Mouse (Mus musculus): ENCODE measurements at regions not wholly inside any gene's neighbourhood (a gene's known extent, or its start where the extent isn't known, plus 50 kb on each side); places are given as distances from the start of the nearest gene placed in this dataset.

DNA sequence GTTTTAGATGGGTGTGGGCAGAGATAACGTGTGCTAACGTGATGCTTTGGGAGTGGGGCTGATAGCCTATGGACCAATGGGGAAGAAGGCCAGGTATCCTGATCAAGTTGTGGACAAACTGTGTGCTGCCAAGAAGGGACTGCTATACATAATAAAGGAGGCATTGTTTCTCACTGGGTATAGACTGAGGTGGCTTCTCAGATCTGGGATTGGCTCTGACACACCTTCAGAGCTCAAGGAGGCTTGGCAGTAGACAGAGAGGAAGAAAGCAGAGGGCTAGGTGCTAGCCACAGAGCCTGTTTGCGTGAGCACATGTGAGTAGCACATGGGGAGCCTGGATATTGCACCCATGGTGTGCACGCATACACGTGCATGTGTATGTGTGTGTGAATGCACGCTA is 205.1 kb upstream of the Sash1 start:
- 83% methylated on average over 6 of the region's 6 CpGs for WGBS
- H3K27ac ChIP-seq, result no peak overlapping the region
- H3K9ac ChIP-seq, result no peak overlapping the region
- H3K4me3 ChIP-seq, result no peak overlapping the region
- ATAC-seq (ENCODE audit: borderline replicate concordance, extremely low read depth, low FRiP score, low TSS enrichment), result no peak
- H3K9me3 ChIP-seq, result no peaks in the 10 kb centered on the region
- H3K27me3 ChIP-seq, result no peaks in the 10 kb centered on the region
- no peaks in the 10 kb centered on the region for H3K36me3 ChIP-seq
- H3K4me1 ChIP-seq, result 0 out of 2 replicates have a peak, but pooled peaks cover 8% of the 10 kb centered on the region
- H3K4me2 ChIP-seq, result no peak overlapping the region

DNA sequence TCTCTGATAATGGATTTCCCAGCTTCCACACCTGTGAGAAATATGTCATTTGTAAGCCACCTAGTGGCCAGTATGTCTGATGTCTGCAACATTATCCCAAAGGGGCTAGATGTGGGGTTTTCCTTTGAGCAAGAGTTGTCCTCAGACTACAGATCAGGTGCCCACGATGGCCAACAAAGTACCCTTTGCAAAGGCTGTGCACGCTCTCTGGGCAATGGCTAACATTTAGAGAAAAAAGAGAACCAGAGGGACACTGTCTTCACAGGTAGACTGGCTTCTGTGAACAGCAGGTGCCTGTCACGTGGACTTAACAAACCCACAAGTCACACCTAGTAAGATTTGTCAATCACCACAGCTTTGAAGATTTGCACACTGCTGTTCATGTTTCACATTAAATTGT is 202.0 kb upstream of the Sash1 start:
- 90% methylated on average over 3 of the region's 3 CpGs for WGBS
- H3K4me1 ChIP-seq, result 0 out of 2 replicates have a peak, but pooled peaks cover 8% of the 10 kb centered on the region
- H3K9ac ChIP-seq, result no peak overlapping the region
- H3K36me3 ChIP-seq, result no peaks in the 10 kb centered on the region
- no peaks in the 10 kb centered on the region for H3K27me3 ChIP-seq
- no peak overlapping the region for H3K4me3 ChIP-seq
- no peaks in the 10 kb centered on the region for H3K9me3 ChIP-seq
- no peak overlapping the region for H3K27ac ChIP-seq
- no peak overlapping the region for H3K4me2 ChIP-seq
- no peak for ATAC-seq (ENCODE audit: borderline replicate concordance, extremely low read depth, low FRiP score, low TSS enrichment)

DNA sequence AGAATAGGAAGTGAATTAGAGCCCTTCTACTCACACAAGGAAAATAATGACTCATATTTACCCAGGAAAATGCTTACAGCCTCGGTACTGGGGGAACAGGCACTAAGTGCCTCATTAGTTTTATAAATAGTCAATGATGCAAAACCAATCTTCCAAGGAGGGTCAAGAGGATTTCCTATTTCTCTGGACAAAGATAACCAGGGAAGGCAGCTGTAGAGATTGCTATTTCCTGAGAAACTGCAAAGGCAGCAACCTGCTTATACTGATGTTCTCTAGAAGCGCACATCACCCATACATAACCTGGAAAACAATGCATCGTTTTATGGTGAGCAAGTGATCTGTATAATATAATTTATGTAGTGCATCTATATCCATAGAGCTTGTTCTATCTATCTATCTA is 201.3 kb upstream of the Sash1 start:
- no peaks in the 10 kb centered on the region for H3K36me3 ChIP-seq
- 60% methylated on average over 3 of the region's 3 CpGs for WGBS
- no peaks in the 10 kb centered on the region for H3K27me3 ChIP-seq
- H3K9me3 ChIP-seq, result no peaks in the 10 kb centered on the region
- 0 out of 2 replicates have a peak, but pooled peaks cover under 1% of the 10 kb centered on the region for H3K4me1 ChIP-seq
- no peak overlapping the region for H3K4me3 ChIP-seq
- H3K27ac ChIP-seq, result no peak overlapping the region
- H3K9ac ChIP-seq, result no peak overlapping the region
- H3K4me2 ChIP-seq, result no peak overlapping the region
- ATAC-seq (ENCODE audit: borderline replicate concordance, extremely low read depth, low FRiP score, low TSS enrichment), result no peak

DNA sequence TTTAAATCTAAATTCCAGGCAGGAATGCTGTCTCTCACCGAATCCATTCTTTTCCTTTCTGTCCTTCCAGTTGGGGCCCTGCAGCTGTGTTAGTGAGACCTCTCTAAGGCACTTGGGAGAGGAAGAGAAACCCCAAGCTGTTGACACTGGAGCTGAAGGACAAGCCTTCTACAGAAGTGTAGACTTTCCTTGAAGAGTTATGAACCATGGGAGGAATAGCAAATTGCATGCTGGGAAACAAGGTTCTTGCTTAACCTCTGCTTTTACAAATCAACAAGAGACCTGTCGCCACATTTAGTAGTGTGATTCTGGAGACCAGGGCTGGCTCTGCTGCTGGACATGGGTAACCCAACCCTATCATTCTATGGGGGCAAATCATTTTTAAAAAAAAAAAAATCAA is 200.8 kb upstream of the Sash1 start:
- Histone ChIP-seq H3K27me3 (no peaks in the 10 kb centered on the region), H3K4me3 (no peak overlapping the region), H3K9ac (no peak overlapping the region), H3K9me3 (no peaks in the 10 kb centered on the region), H3K4me2 (no peak overlapping the region), H3K4me1 (no peaks in the 10 kb centered on the region), H3K27ac (no peak overlapping the region), H3K36me3 (no peaks in the 10 kb centered on the region)
- no peak for ATAC-seq (ENCODE audit: borderline replicate concordance, extremely low read depth, low FRiP score, low TSS enrichment)
- 67% methylated on average over 2 of the region's 2 CpGs for WGBS

DNA sequence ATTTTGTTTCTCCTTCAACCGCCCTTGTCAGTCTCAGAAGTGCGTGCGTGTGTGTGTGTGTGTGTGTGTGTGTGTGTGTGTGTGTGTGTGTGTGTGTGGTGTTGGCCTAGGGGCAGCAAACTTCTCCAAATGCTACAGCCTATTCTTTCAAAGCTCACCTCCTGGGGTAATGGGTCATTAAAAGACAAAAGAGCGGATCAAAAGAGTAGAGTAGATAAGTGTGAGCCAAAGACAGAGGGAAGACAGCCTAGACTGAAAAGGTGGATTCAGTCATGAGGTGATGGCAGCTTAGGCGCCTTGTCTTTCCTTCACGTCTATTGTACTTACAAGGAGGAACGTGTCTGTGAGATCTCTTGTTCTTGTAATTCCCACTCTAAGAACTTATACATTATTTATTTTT is 199.6 kb upstream of the Sash1 start:
- H3K27me3 ChIP-seq, result no peaks in the 10 kb centered on the region
- H3K27ac ChIP-seq, result no peak overlapping the region
- no peak overlapping the region for H3K4me2 ChIP-seq
- H3K4me3 ChIP-seq, result no peak overlapping the region
- 70% methylated on average over 7 of the region's 7 CpGs for WGBS
- no peak overlapping the region for H3K9ac ChIP-seq
- no peaks in the 10 kb centered on the region for H3K9me3 ChIP-seq
- no peaks in the 10 kb centered on the region for H3K4me1 ChIP-seq
- ATAC-seq (ENCODE audit: borderline replicate concordance, extremely low read depth, low FRiP score, low TSS enrichment), result no peak
- no peaks in the 10 kb centered on the region for H3K36me3 ChIP-seq

DNA sequence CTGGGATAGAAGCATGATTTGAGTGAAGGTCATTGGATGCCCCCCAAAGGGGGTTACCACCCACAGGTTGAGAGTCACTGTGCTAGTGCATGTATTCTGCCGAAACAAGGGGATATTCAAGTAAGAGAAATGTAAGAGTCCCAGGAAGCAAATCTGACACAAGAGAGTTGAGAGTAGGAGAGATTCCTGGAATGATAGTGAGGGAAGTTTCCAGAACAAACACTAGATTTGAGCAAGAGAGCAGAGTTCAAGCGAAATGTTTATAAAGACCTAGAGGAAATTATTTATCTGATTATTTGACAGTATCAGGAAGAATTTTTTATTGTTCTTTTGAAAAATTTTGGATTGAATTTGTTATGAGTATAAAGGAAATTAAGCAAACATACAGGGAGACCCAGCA is 189.0 kb upstream of the Sash1 start:
- Histone ChIP-seq H3K9me3 (no peaks in the 10 kb centered on the region), H3K9ac (no peak overlapping the region), H3K4me1 (no peaks in the 10 kb centered on the region), H3K4me2 (no peak overlapping the region), H3K4me3 (no peak overlapping the region), H3K27me3 (no peaks in the 10 kb centered on the region), H3K36me3 (no peaks in the 10 kb centered on the region), H3K27ac (no peak overlapping the region)
- WGBS, result 84% methylated on average over 2 of the region's 2 CpGs
- ATAC-seq (ENCODE audit: borderline replicate concordance, extremely low read depth, low FRiP score, low TSS enrichment), result no peak

DNA sequence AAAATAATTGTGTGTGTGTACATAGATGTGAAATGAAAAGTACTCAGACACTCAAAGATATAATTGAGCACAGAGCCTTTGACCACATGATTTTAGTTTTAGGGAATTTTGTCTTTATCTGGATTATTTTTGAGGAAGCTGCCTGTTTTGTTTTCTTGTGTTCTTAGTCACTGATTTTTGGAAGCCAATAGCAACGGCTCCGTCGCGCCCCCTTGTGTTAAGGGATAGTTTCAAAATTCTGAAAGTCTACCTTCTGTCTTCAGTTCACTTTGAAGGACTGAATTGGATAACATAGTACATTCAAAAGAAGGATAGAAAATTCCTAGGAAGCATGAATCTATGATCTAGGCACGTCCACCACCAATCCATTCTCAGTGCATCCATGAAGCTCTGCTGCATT is 185.8 kb upstream of the Sash1 start:
- H3K27ac ChIP-seq, result no peak overlapping the region
- 20% methylated on average over 5 of the region's 5 CpGs for WGBS
- no peaks in the 10 kb centered on the region for H3K9me3 ChIP-seq
- H3K9ac ChIP-seq, result no peak overlapping the region
- H3K36me3 ChIP-seq, result no peaks in the 10 kb centered on the region
- H3K4me2 ChIP-seq, result no peak overlapping the region
- no peaks in the 10 kb centered on the region for H3K4me1 ChIP-seq
- no peaks in the 10 kb centered on the region for H3K27me3 ChIP-seq
- no peak for ATAC-seq (ENCODE audit: borderline replicate concordance, extremely low read depth, low FRiP score, low TSS enrichment)
- no peak overlapping the region for H3K4me3 ChIP-seq

DNA sequence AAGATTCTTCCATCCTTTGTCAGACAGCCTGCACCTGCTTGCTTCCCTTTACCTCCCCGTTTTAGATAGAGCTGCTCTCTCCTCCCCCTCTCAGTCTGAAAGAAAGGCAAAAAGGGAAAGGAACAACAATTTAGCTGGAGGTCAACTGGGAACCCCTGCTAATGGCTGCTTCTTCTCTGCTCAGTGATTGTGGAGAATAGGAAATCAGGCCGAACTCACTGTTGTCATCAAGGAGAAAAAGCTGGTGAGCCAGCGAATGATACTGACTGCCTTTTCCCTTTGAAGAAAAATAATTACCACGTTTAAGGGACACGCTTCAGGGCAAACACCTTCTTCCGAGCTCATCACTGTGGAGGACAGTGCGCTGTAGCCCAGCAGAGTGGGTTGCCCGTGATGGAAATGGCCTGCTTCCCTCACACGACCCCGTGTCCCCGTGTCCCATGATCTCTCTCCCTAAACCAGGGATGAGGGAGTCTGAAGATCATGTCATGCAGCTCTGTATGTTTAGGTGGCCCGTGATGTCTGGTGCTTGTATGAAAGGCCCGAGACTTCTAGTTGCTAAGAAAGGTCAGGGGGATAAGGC is 183.8 kb upstream of the Sash1 start:
- no peak for ATAC-seq (ENCODE audit: borderline replicate concordance, extremely low read depth, low FRiP score, low TSS enrichment)
- Histone ChIP-seq H3K9ac (no peak overlapping the region), H3K27ac (no peak overlapping the region), H3K4me2 (no peak overlapping the region), H3K4me3 (no peak overlapping the region), H3K9me3 (no peaks in the 10 kb centered on the region), H3K4me1 (no peaks in the 10 kb centered on the region), H3K36me3 (no peaks in the 10 kb centered on the region), H3K27me3 (no peaks in the 10 kb centered on the region)
- WGBS, result 57% methylated on average over 13 of the region's 13 CpGs

DNA sequence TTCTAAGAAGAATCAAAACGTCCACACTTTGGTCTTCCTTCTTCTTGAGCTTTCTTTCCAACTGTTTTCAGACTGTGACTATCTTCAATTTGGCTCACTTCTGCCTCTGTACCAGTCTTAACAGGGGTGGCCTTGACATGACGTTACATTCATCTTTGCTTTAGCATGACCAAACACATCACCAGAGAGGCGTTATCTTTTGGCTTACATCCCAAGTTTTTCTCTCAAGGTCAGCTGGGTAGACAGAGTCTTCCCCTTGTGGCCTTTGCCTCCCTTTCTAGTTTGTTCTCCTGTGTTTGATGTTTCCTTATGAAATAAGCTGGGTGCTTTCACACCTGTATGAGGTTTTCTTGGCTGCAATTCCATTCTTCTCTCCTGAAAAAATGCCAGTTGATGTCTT is 180.7 kb upstream of the Sash1 start:
- Histone ChIP-seq H3K36me3 (no peaks in the 10 kb centered on the region), H3K27me3 (no peaks in the 10 kb centered on the region), H3K4me1 (no peaks in the 10 kb centered on the region), H3K27ac (no peak overlapping the region), H3K4me3 (no peak overlapping the region), H3K4me2 (no peak overlapping the region), H3K9me3 (no peaks in the 10 kb centered on the region), H3K9ac (no peak overlapping the region)
- ATAC-seq (ENCODE audit: borderline replicate concordance, extremely low read depth, low FRiP score, low TSS enrichment), result no peak
- WGBS, result 49% methylated on average over 3 of the region's 3 CpGs

DNA sequence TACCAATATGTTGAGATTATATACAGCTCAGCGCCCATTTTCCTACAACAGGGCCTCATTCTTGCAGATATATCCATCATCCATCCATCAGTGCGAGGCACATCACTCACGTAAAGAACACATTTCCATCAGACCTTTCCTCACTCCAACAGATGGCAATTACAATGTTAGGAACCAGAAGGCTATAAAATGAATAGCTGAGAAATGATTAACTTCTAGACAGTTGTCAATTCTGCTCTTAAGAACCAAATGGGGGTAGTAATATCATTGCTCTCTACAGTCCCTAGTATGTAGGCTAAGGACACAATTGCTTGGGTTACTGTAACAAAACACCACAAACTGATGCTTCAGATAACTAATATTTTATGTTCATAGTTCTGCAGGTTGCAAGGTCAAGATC is 176.1 kb upstream of the Sash1 start:
- H3K4me2 ChIP-seq, result no peak overlapping the region
- H3K27me3 ChIP-seq, result no peaks in the 10 kb centered on the region
- H3K9ac ChIP-seq, result no peak overlapping the region
- no peak overlapping the region for H3K27ac ChIP-seq
- no peaks in the 10 kb centered on the region for H3K4me1 ChIP-seq
- 93% methylated on average over 3 of the region's 3 CpGs for WGBS
- ATAC-seq (ENCODE audit: borderline replicate concordance, extremely low read depth, low FRiP score, low TSS enrichment), result no peak
- no peaks in the 10 kb centered on the region for H3K9me3 ChIP-seq
- H3K4me3 ChIP-seq, result no peak overlapping the region
- H3K36me3 ChIP-seq, result no peaks in the 10 kb centered on the region

DNA sequence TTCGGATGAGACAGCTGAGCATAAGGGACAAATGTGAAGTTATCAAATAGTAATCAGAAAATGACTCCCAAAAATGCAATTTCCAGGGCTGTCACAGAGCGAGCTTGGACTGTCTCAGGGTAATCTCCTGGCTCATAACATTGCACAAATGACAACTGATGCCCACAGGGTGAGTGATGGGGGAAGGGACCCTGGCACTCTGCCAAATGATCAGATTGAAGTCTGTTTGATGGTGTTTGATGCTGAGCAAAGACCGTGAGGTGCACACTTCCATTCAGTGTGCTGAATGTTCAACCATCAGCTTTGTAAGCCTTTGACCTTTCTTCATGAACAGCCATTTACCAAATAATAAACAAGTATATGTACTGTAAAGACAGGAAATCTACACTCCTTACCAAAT is 169.4 kb upstream of the Sash1 start:
- Histone ChIP-seq H3K9ac (no peak overlapping the region), H3K27me3 (no peaks in the 10 kb centered on the region), H3K4me3 (no peak overlapping the region), H3K27ac (no peak overlapping the region), H3K36me3 (no peaks in the 10 kb centered on the region), H3K4me1 (no peaks in the 10 kb centered on the region), H3K9me3 (no peaks in the 10 kb centered on the region), H3K4me2 (no peak overlapping the region)
- WGBS, result 59% methylated on average over 3 of the region's 3 CpGs
- ATAC-seq (ENCODE audit: borderline replicate concordance, extremely low read depth, low FRiP score, low TSS enrichment), result no peak

DNA sequence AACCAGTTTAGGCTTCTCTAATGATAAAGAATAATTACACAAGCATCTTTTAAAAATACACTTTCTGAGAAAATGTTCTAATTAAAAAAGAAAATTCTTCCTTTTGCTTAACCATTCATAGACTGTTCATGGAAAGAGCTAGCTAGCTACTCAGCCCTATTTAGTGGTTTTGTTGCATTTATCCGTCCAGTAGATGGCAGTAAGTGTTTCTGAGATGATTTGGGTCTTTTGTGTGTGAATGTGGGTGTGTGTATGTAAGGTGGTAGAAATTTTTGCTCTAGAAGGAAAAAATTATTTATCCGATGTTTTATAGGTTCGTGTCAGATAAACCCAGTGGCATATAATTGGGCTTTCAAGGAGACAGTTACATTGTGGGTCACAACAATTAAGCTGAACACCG is 167.5 kb upstream of the Sash1 start:
- 34% methylated on average over 4 of the region's 4 CpGs for WGBS
- Histone ChIP-seq H3K4me2 (no peak overlapping the region), H3K4me1 (no peaks in the 10 kb centered on the region), H3K4me3 (no peak overlapping the region), H3K9ac (no peak overlapping the region), H3K27ac (no peak overlapping the region), H3K9me3 (no peaks in the 10 kb centered on the region), H3K27me3 (no peaks in the 10 kb centered on the region), H3K36me3 (no peaks in the 10 kb centered on the region)
- ATAC-seq (ENCODE audit: borderline replicate concordance, extremely low read depth, low FRiP score, low TSS enrichment), result no peak

DNA sequence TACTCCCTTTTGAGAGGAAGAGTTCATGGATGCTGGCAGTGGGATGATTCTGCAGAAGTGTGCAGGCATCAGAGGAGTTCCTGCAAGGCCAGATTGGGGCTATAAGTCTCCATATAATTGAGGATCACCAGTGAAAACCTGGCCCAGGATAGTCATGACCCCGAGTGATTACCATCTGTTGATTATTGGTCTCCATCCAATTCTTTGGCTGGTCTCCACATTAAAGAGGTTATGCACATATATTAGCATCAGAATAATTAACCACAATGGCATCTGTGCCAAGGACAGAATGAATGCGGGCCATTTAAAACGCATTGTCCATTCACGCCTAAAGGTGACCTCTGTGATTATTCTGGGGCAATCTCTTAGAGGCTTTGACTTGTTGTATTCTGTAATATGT is 161.5 kb upstream of the Sash1 start:
- WGBS, result 80% methylated on average over 4 of the region's 4 CpGs
- ATAC-seq (ENCODE audit: borderline replicate concordance, extremely low read depth, low FRiP score, low TSS enrichment), result no peak
- Histone ChIP-seq H3K9me3 (no peaks in the 10 kb centered on the region), H3K27me3 (no peaks in the 10 kb centered on the region), H3K4me3 (no peak overlapping the region), H3K9ac (no peak overlapping the region), H3K4me1 (no peaks in the 10 kb centered on the region), H3K36me3 (no peaks in the 10 kb centered on the region), H3K4me2 (no peak overlapping the region), H3K27ac (no peak overlapping the region)
